Mouse (Mus musculus) layer of hippocampus, adult 18-20 months (tissue): Measurements from ENCODE around the gene Stac. TPM values are rescaled to one million over a fixed set of nuclear protein-coding genes. Genes with fewer than 3 reads are reported as not detected.

Experiments used
- DNase-seq, 2 experiments: peaks; one replicate each; pipeline ENCODE4 v3.0.0; 2022; ENCODE audit warnings: low spot score in 2 of 2
- long read RNA-seq: library from polyadenylated mRNA; stranded (forward); transcript quantifications from one replicate; pipeline ENCODE4 v2.0.0, GENCODE M21; 2021
- total RNA-seq, 2 experiments: library from RNA; stranded (reverse); gene quantifications; 2 replicates each; pipeline ENCODE4 v1.2.3; 2021

Gene Stac
- total RNA-seq = 1 to 10 TPM; 5.0 to 7.1 TPM
- long read RNA-seq, transcript Stac-201 (11 exons, 2,644 nt) = major isoform, 7 of 8 reads
- long read RNA-seq, partial matches to known transcripts = 0 of 8 reads
- long read RNA-seq, other reads (novel, unspliced or antisense) = 0 of 8 reads

DNA sequence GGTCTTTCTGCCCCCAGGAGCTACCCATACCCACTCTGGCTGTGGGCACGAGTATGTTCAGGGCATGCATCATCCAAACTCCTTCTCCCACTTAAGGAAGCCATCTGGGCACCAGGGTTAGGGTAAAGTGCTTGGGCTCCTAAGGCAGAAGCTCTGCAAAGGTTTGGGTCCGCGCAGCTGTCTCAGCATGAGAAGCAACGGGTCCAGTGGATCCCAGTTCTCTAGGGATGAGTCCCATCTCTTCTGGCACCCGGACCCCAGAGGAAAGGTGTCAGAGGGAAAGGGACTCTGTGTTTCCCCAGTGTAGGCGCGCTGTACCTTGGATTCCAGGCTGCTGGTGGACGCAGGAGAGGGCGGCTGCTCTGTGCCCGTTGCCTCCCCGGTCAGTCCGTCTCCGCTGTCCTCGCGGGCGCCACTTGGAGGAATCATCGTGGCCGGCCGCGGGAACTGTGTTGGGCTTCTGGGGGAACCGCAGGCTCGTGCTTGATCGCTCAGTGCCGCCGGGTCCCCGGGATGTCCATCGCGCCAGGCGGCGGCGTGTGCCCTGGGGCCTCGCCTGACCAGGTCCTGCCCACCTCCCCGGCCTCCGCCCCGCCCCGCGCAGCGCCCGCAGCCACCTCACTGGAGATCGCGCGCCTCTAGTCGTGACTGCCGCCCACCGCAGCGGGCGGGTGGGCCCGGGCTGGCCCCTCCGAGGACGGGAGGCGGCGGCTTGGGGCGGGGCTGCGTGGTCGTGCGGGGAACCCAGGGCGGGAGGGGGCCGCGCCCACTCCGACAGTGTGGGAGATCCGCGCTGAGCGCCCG is at the start of gene Stac:
Stac (minus strand) TSS at position 669 of the 804 bp plus-strand sequence.
- no peak for DNase-seq

DNA sequence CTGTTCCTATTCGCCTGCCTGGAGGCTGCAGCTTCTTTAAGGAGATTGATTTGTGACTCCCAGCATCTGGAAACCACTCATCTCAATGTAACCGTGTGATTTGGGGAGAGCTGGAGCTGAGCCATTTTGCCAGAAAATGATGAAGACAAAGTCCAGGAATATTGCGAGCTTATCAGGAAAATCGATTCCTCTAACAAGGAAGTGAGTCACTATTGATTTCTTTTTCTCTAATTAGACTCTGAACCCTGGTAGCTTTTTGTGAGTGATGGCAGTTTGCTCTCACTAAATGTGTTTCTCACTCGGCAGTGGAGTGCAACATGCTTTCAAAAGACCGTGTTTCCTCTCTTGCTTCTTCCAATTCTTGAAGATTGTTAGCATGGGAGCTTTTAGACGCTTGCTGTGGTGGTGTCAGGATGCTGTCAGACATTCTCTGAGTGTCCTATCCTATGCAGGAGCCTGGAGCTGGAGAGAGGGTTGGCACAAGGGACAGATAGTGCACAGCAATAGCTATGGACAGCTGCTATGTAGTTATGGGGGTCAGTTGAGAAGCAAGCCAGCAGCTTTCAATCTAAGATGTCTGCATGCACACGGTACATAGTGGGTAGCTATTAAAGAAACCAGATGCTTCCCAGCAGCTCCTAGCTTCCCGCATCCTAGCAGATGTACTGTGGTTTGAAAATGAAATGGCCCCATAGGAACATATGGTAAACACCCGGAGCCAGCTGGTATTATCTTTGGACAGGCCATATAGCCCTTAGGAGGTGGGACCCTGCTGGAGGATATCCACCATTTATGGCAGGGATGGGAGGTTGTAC is 49.5 kb upstream of the Stac start:
- DNase-seq = no peak

DNA sequence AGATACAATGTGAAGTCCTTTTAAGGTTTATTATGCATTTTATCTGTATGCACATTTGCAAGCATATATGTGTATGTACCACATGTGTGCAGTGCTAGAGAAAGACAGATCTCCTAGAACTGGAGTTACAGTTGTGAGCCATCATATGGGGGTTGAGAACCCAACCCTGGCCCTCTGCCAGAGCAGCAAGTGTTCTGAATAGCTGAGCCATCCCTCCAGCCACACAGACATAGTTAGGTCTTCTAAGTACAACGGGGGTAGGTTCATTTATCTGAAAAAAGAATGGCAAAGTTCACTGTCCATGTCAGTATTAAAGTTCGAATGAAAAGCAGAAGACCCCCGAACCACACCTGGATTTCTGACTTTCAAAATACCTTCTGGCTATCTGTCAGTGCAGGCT is 48.9 kb upstream of the Stac start:
- no peak for DNase-seq

DNA sequence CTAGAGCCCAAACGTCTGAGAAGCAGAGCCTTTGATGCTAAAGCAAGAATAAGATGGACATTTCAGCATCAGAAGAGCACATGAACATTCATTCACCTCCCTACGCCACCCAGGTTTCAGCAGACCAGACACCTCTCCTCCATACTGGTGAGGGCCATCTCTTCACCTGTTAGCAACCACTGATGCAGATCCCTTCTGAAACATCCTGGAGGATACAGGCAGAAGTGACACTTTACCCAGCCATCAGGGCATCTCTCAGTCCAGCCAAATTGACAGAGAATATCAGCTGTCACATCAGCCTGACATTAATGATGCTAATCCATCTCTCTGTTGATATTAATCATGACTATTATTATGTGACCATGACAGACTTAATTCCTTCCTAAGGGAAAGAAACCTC is 47.6 kb upstream of the Stac start:
- no peak for DNase-seq

DNA sequence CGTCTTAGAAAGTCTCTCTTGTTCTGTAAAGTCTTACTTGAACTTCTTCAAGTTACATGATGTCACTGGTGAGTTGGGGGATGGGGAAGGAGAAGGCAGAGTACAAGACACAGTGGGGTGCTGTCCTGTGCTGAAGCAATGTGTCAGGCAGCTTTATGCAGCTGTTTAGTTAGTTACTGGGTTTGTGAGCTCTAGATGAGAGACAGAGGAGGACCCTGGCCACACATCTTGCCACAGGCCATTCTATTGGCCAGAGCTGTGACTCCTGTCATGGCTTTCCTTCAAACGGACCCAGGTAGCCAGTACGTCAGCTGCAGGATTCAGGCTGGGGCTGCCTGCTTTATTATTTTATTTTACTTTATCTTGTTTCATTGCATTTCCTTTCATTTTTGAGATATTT is 45.8 kb upstream of the Stac start:
- no peak for DNase-seq

DNA sequence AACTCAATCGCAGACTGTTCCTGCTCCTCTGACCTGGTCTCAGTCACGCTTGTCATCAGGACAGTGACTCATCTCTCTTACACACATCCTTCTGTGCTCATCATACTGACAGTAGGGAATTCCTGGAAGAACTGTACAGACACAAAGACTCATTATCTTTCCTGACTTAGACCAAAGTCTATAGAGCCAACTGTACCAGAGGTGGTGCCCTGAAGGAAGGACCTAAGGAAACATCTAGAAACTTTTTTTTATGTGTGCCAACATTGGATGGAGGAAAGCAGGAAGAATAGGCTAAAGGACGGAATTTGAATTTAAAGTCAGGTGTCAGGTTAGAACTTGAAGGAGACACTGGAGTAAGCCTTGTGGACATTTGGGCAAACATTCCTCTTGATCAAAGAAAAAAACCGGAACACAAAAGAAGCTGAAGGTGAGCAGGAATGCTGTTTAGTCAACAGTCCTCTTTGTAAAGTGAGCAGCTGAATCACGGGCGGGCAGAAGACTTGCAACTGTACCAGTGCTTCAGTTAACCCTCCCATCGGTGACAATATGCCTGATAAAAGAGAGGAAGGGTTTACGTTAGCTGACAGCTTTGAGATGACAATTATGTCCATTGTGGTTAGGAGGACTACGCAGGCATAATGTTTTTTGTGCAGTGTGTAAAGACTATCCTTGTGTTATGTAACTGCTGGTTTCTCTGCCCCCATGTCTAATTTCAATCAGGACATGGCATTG is 42.0 kb upstream of the Stac start:
- DNase-seq = no peak

DNA sequence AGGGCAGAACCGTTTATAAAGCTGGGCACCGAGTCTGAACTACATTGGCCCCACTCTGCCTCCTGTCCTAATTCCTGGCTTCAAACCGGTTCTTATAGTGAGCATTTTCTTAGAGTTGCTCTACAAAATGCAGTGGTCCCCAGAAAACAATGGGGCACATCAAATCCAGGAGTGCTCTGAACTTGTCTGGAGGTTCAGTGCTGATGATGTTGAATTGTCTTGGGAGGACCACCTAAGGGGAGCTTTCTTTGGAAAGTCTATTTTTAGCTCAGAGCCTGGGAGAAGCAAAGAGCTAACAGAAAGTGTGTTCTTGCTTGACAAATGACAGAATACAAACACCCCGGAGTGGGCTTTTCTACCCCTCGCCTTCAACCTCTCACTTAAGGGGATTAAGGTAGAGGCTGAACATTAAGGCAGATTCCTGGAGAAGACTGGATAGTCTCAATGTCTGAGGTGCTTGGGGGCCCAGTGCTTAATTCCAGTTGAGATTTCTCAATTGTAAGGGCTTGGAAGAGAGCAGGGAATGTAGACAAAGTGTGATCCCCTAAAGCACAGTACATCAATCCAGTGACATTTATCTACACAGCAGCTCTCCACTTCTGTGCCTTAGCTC is 34.9 kb upstream of the Stac start:
- no peak for DNase-seq

DNA sequence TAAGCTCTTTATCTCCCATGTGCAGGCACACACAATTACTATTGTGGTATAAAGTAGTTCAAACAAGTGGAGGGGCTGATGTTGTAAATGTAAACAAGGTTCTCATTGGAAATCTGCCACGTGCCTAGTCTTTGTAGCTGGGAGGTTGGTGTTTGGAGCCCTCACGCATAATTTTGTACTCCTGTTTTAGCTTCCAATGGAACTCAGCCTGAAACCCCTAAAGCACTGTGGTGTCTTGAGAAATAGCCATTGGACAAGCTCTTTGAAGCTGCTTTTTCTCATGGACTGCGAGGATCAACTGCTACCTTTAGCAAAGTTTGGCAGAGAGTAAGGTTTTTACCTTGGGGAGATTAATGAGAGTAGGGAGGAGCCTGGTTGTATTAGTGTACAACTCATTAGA is 24.3 kb upstream of the Stac start:
- DNase-seq = no peak

DNA sequence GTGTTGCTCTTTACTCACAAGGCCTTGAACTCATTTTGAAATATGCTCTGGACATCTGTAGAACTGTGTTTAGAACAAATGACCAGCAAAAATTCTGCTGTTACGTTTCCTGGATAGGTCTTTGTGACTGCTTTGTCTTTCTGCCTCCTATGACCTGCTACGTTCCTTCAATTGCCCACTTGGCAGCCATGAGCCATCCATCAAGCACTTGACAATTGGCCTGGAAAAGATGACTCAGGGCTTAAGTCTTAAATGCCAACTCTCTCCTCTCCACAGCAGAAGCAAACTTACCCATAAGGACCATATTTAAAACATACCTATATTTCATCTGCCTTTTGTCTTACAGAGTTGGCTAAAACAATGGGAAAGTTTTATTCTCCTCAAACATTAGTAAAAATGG is 10.0 kb upstream of the Stac start:
- no peak for DNase-seq

DNA sequence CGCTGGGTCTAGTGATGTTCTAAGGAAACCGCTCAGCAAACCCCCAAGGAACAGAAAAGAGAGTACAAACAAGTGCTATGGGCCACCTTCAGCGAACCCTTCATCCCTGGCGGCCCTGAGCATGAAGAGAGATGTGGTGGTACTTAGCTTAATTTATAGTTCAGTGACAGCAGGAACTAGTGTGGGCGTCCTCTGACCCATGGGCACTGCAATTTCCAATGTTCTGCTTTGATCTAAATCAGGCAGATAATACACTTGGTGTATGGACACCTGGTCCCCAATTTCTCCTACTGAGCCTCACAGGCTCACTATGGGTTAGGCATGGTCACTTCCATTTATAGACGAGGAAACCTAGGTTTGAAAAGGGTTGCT is 322 bp upstream of the Stac start:
- DNase-seq = no peak

DNA sequence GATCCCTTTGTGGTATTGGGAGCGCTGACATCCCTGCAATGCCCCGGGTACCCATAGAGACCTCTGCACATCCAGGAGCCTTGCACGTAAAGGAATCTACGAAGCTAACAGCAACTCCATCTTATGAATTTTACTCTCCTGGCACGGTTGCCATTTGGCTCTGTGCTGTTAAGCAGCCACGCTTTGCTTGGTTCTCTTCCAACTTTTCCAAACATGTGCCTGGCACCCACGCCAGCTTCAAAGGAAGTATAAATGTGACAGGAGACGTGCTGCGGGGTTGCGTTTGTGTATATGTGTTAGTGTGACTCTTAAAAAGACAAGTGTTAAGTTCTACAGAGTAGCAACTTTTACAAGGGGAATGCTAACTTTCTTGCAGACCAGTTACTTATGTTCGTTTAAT is 1.0 kb downstream of the Stac start:
- DNase-seq = peak; percentile 56 to 65

DNA sequence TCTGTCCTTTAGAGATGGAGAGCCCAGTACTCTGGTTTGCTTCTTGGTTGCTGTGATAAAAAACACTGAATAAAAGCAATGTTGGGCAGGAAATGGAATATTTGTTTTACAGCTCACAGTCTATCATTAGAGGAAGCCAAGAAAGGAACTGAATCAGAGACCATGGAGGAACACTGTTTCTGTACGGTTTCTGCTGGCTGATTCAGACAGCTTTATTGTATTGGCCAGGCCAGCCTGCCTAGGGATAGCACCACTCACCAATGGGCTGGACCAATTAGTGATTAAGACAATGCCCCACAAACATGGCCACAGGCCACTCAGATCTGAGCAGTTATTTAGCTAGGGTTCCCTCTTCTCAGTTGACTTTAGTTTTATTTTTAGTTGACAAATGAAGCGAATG is 6.0 kb downstream of the Stac start:
- no peak for DNase-seq

DNA sequence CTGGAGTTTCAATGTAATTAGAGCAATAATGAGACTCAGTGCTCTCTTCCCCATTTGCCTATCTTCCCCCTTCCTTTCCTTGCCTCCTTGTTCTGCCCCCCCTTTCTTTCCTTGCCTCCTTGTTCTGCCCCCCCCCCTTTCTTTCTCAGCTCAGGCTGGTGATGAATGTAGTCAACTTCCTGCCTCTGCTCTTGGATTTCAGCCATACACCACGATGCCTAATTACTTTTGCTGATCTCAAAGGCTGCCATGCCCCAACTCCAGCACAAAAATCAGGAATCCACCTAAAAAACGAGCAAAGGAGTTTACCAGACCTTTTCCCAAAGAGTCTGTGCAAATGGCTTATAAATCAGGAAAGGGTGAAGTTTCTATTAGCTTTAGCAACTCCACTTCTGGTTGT is 10.6 kb downstream of the Stac start:
- DNase-seq = peak in 1 of 2 experiments; percentile 14

DNA sequence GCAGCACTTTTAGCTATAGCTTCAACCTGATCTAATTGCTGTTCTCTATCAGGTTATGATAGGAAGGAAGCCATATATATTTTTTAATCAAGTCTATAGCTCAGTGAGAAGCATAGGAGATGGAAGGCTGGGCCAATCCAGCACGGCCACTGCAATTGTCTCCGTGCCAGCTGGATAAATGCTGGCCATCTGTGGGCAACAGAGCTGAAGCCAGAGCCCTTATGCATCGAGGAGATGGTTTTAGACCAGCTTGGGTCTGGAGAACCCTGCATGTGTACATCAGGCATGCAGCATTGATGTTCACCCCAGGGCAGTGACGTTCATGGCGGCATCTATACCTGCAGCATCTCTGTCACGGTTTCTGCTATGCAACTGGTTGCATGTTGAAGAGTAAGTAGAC is 20.3 kb downstream of the Stac start:
- DNase-seq = no peak

DNA sequence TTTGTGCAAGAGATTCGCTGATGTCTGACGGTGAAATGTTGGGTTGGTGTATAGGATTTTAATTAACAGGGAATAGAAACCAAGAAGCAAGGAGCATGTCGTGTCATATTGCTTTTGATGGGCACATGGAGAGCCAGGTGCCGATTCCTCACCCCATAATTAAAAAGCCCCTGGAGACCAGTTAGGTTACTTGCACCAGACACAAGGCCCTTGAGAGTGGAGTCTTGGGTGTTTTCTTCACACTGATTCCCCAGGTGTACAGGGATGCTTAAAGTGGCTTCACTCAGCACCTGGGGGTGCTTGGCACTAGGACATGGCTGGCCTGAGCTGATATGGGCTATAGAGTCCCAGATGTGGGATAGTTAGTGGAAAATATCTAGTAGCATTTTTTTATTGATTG is 35.1 kb downstream of the Stac start:
- no peak for DNase-seq

DNA sequence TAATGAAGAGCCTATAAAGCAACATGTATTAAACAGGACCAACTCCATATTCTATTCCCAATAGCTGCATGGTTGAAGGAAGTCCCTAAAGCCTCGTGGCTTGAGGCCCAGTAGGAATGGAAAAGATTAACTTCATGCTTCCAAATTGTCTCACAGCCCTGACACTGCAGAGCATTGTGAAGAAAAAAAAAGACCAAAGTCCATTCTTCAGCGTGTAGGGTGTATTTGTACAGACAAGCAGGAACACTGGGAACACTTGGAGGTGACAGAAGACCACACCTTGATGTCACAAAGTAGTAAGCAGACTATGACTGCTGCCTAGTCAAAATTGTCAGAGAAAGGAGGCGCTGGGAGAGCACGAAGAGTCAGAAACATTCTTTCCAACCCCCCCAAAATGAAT is 45.9 kb downstream of the Stac start:
- DNase-seq = no peak

DNA sequence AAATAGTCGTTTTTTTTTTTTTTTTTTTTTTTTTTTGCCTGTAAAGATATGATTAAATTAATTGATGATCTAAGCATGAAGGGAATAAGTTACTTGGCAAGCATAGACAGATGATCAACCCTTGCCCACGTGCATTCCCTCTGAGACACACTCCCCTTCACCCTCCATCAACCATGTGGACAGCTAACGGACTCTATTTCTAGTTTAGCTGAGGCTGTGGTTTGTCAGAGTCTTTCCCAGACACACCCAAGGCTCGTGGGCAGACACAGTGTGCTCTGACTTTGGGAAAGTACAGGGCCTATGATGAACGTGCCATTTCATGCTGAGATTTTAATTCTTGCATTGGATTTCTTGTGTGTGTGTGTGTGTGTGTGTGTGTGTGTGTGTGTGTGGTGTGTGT is 46.8 kb downstream of the Stac start:
- no peak for DNase-seq

DNA sequence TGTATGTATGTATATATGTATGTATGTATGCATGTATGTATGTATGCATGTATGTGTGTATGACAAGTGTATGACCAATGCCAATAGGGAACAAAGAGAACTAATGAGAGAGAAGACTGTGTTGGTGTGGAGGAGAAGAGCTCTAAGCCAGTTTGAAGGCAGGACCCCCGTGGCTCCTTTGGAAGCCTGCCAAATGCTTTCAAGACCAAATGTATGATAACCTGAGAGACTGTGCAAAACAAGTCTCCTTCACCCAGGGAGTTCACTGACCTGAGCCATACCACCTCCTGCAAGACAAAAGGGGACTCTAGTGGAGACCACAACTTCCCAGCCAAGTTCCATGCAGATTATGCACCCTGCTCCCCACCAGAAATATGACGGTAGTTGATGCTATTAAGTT is 52.5 kb downstream of the Stac start:
- no peak for DNase-seq

DNA sequence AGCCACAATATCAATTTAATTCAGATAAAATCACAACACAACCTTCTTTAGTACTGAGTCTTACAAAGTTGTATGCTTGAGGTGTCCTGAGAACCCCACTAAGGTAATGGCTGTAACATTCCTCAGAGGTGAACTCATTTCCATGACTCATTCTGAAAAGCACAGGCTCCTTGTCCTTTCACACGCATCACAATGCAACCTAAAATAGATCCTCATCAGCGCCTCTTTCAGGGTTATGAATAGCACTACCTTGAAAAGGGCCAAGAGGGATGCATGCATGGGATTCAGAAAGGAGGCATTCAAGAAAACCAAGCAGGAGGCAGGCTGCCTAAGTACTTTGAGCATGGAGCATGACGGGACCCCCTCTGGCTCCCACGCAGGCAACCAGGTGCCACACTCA is 57.3 kb downstream of the Stac start:
- DNase-seq = no peak

DNA sequence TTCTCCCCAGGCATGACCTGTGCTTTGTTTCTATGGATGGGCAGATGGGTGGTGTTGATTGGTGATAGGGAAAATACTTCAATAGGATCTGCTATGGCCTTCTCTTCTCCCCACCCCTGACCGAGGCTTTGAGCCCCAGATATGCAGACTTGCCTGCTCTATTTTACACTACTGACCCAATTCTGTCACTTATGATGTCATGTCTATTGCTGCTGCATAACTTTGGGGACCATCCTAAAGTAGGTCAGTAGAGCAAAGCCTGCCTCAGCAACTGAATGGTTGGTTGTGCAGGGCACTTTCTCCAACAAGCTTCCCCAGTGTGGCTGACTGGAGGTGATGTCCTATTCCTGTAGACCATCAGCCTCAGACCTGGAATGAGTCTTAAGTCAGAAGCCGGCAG is 69.0 kb downstream of the Stac start:
- no peak for DNase-seq

DNA sequence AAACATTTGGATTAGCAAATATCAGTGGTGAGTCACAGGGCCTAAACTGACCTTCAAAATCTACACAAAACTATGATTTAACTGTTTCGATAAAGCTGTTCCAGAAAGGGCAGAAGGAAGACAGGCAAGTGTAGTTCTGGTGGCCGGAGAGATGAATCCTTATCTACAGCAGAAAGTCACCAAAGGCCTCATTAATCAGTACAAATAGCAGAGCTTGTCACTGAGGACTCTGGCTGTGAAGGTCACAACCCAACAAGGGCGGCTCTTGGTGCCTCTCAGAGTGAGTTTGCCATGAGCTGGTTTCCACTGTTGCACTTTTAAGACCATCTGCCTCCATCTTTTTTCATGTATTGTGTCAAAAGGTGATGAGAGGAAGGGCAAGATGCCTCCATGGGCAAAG is 78.8 kb downstream of the Stac start:
- DNase-seq = no peak
